Mouse (Mus musculus): ENCODE results near the gene Hist1h2bc. TPM values are rescaled to one million over a fixed set of nuclear protein-coding genes. Genes with fewer than 3 reads are reported as not detected.

Hist1h2bc gene
- polyA plus RNA-seq, 1 experiment: 20.6 TPM

- Histone ChIP-seq H3K4me1 (ENCODE audit: control insufficient read depth) (peaks cover 45% of the 10 kb centered on the region), H3K27me3 (ENCODE audit: control insufficient read depth) (no peaks in the 10 kb centered on the region), H3K36me3 (ENCODE audit: control insufficient read depth) (peaks cover 5% of the 10 kb centered on the region), H3K4me3 (replicated peaks) (peak overlapping the region; percentile 71), H3K9me3 (ENCODE audit: control insufficient read depth, low read length) (no peaks in the 10 kb centered on the region)
- no peak for TF ChIP-seq TAL1 (IDR thresholded peaks at IDR 0.05; ENCODE audit: low read length)
- TF ChIP-seq GATA1 (IDR thresholded peaks at IDR 0.05; ENCODE audit: low read length): no peak
Observed at GRCm38 (mm10) chr13:23739069-23739921, 55.3 kb downstream of the Hist1h2bc start.

DNA sequence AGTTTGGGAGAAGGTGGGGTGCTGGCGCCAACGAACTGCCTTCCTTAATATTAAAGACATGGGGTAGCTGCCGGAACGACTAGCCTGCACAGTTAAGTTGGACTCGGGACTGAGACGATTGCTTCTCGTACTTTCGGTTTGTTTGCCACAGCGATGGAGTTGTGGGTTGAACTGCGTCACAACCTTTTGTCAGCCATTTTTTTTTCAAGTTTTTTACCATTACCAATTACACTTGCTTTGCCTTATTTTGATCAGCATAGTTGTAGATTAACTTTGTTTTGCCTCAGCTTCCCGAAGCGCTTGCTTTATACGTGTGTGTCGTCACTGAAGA lies 55.9 kb downstream of the Hist1h2bc start:
- Histone ChIP-seq H3K36me3 (ENCODE audit: control insufficient read depth) (peaks cover 5% of the 10 kb centered on the region), H3K9me3 (ENCODE audit: control insufficient read depth, low read length) (no peaks in the 10 kb centered on the region), H3K27me3 (ENCODE audit: control insufficient read depth) (no peaks in the 10 kb centered on the region), H3K4me3 (replicated peaks) (peak overlapping the region; percentile 71), H3K4me1 (ENCODE audit: control insufficient read depth) (peaks cover 45% of the 10 kb centered on the region)
- no peak for TF ChIP-seq GATA1 (IDR thresholded peaks at IDR 0.05; ENCODE audit: low read length)
- no peak for TF ChIP-seq TAL1 (IDR thresholded peaks at IDR 0.05; ENCODE audit: low read length)

- TF ChIP-seq GATA1 (IDR thresholded peaks at IDR 0.05; ENCODE audit: low read length) (no peak), TAL1 (IDR thresholded peaks at IDR 0.05; ENCODE audit: low read length) (no peak)
- Histone ChIP-seq H3K27me3 (ENCODE audit: control insufficient read depth) (no peaks in the 10 kb centered on the region), H3K36me3 (ENCODE audit: control insufficient read depth) (peaks cover 5% of the 10 kb centered on the region), H3K4me1 (ENCODE audit: control insufficient read depth) (peaks cover 45% of the 10 kb centered on the region), H3K4me3 (replicated peaks) (peak overlapping the region; percentile 71), H3K9me3 (ENCODE audit: control insufficient read depth, low read length) (no peaks in the 10 kb centered on the region)
Observed at GRCm38 (mm10) chr13:23740256-23740840, 56.3 kb downstream of the Hist1h2bc start.

GRCm38 (mm10) chr13:23740910-23741309 lies 56.9 kb downstream of the Hist1h2bc start:
- Histone ChIP-seq H3K4me3 (replicated peaks) (peak overlapping the region; percentile 71), H3K4me1 (ENCODE audit: control insufficient read depth) (peaks cover 47% of the 10 kb centered on the region), H3K36me3 (ENCODE audit: control insufficient read depth) (peaks cover 5% of the 10 kb centered on the region), H3K9me3 (ENCODE audit: control insufficient read depth, low read length) (no peaks in the 10 kb centered on the region), H3K27me3 (ENCODE audit: control insufficient read depth) (no peaks in the 10 kb centered on the region)
- TF ChIP-seq TAL1 (IDR thresholded peaks at IDR 0.05; ENCODE audit: low read length) (no peak), GATA1 (IDR thresholded peaks at IDR 0.05; ENCODE audit: low read length) (no peak)

- Histone ChIP-seq H3K4me1 (ENCODE audit: control insufficient read depth) (peaks cover 50% of the 10 kb centered on the region), H3K4me3 (replicated peaks) (peak overlapping the region; percentile 71), H3K27me3 (ENCODE audit: control insufficient read depth) (no peaks in the 10 kb centered on the region), H3K9me3 (ENCODE audit: control insufficient read depth, low read length) (no peaks in the 10 kb centered on the region), H3K36me3 (ENCODE audit: control insufficient read depth) (peaks cover 5% of the 10 kb centered on the region)
- no peak for TF ChIP-seq GATA1 (IDR thresholded peaks at IDR 0.05; ENCODE audit: low read length)
- TF ChIP-seq TAL1 (IDR thresholded peaks at IDR 0.05; ENCODE audit: low read length): no peak
Observed at GRCm38 (mm10) chr13:23742007-23742406, 58.0 kb downstream of the Hist1h2bc start.

Other genes starting within 250 kb of the Hist1h2bc start
- gene Btn1a1, start 218.3 kb upstream of the Hist1h2bc start, polyA plus RNA-seq (2012): 0.15 and 0.16 TPM in 2 replicates
- gene Btn2a2, start 195.3 kb upstream of the Hist1h2bc start, polyA plus RNA-seq (2012): not detected in 2 replicates
- 10.1 and 19.7 TPM in 2 replicates for gene Hist1h4h, start 153.1 kb upstream of the Hist1h2bc start, polyA plus RNA-seq (2012)
- gene Hist1h2af, start 150.3 kb upstream of the Hist1h2bc start, polyA plus RNA-seq (2012): 52.5 and 62.7 TPM in 2 replicates
- 8.8 and 11.7 TPM in 2 replicates for gene Hist1h3g, start 148.8 kb upstream of the Hist1h2bc start, polyA plus RNA-seq (2012)
- 0.43 and 3.0 TPM in 2 replicates for gene Hist1h2bh, start 140.8 kb upstream of the Hist1h2bc start, polyA plus RNA-seq (2012)
- 1.3 and 3.3 TPM in 2 replicates for gene Hist1h3f, start 140.1 kb upstream of the Hist1h2bc start, polyA plus RNA-seq (2012)
- 8.3 and 13.8 TPM in 2 replicates for gene Hist1h4f, start 132.6 kb upstream of the Hist1h2bc start, polyA plus RNA-seq (2012)
- 0.51 and 0.95 TPM in 2 replicates for gene Hist1h1d, start 130.9 kb upstream of the Hist1h2bc start, polyA plus RNA-seq (2012)
- gene Hist1h3e, start 121.8 kb upstream of the Hist1h2bc start, polyA plus RNA-seq (2012): 2.9 and 16.6 TPM in 2 replicates
- gene Hist1h2ae, start 113.0 kb upstream of the Hist1h2bc start, polyA plus RNA-seq (2012): 3.6 and 5.2 TPM in 2 replicates
- gene Hist1h2bg, start 112.8 kb upstream of the Hist1h2bc start, polyA plus RNA-seq (2012): 14.5 and 18.7 TPM in 2 replicates
- gene Hist1h2bf, start 110.0 kb upstream of the Hist1h2bc start, polyA plus RNA-seq (2012): 6.6 and 15.6 TPM in 2 replicates
- 5.1 and 8.3 TPM in 2 replicates for gene Hist1h2ad, start 109.8 kb upstream of the Hist1h2bc start, polyA plus RNA-seq (2012)
- gene Hist1h3d, start 108.4 kb upstream of the Hist1h2bc start, polyA plus RNA-seq (2012): 1.6 and 4.7 TPM in 2 replicates
- 5.1 and 11.8 TPM in 2 replicates for gene Hist1h4d, start 102.6 kb upstream of the Hist1h2bc start, polyA plus RNA-seq (2012)
- 0.33 and 0.67 TPM in 2 replicates for gene Hist1h2be, start 63.1 kb upstream of the Hist1h2bc start, polyA plus RNA-seq (2012)
- 2.8 and 8.5 TPM in 2 replicates for gene Hist1h1e, start 61.6 kb upstream of the Hist1h2bc start, polyA plus RNA-seq (2012)
- 1.1 and 2.1 TPM in 2 replicates for gene Hist1h2ac, start 251 bp upstream of the Hist1h2bc start, polyA plus RNA-seq (2012)
- 0.10 TPM in 1 of 2 replicates, not detected in the other for gene Hist1h1t, start 11.6 kb downstream of the Hist1h2bc start, polyA plus RNA-seq (2012)
- gene Hist1h4c, start 14.3 kb downstream of the Hist1h2bc start, polyA plus RNA-seq (2012): 0.93 and 3.0 TPM in 2 replicates
- 0.15 and 0.53 TPM in 2 replicates for gene Hfe, start 26.7 kb downstream of the Hist1h2bc start, polyA plus RNA-seq (2012)
- gene Hist1h1c, start 54.6 kb downstream of the Hist1h2bc start, polyA plus RNA-seq (2012): 54.6 and 94.3 TPM in 2 replicates
- gene Hist1h3c, start 61.4 kb downstream of the Hist1h2bc start, polyA plus RNA-seq (2012): 3.8 and 7.0 TPM in 2 replicates
- gene Hist1h2bb, start 62.5 kb downstream of the Hist1h2bc start, polyA plus RNA-seq (2012): 5.4 and 12.1 TPM in 2 replicates
- 9.1 and 22.3 TPM in 2 replicates for gene Hist1h2ab, start 66.9 kb downstream of the Hist1h2bc start, polyA plus RNA-seq (2012)
- gene Hist1h3b, start 68.1 kb downstream of the Hist1h2bc start, polyA plus RNA-seq (2012): 6.2 and 23.6 TPM in 2 replicates
- 4.5 and 11.8 TPM in 2 replicates for gene Hist1h4b, start 72.8 kb downstream of the Hist1h2bc start, polyA plus RNA-seq (2012)
- 10.2 and 21.5 TPM in 2 replicates for gene Hist1h4a, start 77.0 kb downstream of the Hist1h2bc start, polyA plus RNA-seq (2012)
- 1.5 and 4.0 TPM in 2 replicates for gene Hist1h3a, start 78.2 kb downstream of the Hist1h2bc start, polyA plus RNA-seq (2012)
- gene Hist1h1a, start 79.5 kb downstream of the Hist1h2bc start, polyA plus RNA-seq (2012): 1.4 TPM in 2 replicates
- gene Trim38, start 85.7 kb downstream of the Hist1h2bc start, polyA plus RNA-seq (2012): not detected in 2 replicates
- not detected in 2 replicates for gene Slc17a2, start 122.8 kb downstream of the Hist1h2bc start, polyA plus RNA-seq (2012)
- gene Slc17a3, start 155.2 kb downstream of the Hist1h2bc start, polyA plus RNA-seq (2012): 0.01 TPM in 1 of 2 replicates, not detected in the other
- gene Slc17a1, start 183.6 kb downstream of the Hist1h2bc start, polyA plus RNA-seq (2012): not detected in 2 replicates
- not detected in 2 replicates for gene Slc17a4, start 230.8 kb downstream of the Hist1h2bc start, polyA plus RNA-seq (2012)
- not detected in 2 replicates for gene Hist1h2ba, start 250.0 kb downstream of the Hist1h2bc start, polyA plus RNA-seq (2012)